Mouse (Mus musculus) olfactory bulb, adult 2 months (tissue): ENCODE results near the gene Dyrk1a.

ENCODE experiments used
- CTCF ChIP-seq: fragments of 200-500 bp; IDR thresholded peaks from 2 replicates; pipeline ENCODE4 v1.5.1; 2012; ENCODE audit warnings: low read depth, mild to moderate bottlenecking, low read length, moderate library complexity; ENCODE audit not compliant: insufficient read depth
- POLR2A ChIP-seq: fragments of 200-500 bp; IDR thresholded peaks from 2 replicates; pipeline ENCODE4 v1.6.1; 2012; ENCODE audit warnings: mild to moderate bottlenecking, low read depth, low read length, moderate library complexity; ENCODE audit not compliant: insufficient read depth

GRCm38 (mm10) chr16:94633012-94633411 is 63.2 kb downstream of the Dyrk1a start:
- TF ChIP-seq POLR2A (no peak), CTCF (no peak)
